Mouse (Mus musculus) cerebellum, postnatal 4 days (tissue): ENCODE measurements around the gene BC017158.

Experiments used
- DNase-seq, 2 experiments: peaks; one replicate each; pipeline ENCODE4 v3.0.0; 2022; ENCODE audit warnings: low spot score in 2 of 2, mixed read lengths in 1 of 2

The BC017158 gene

DNA sequence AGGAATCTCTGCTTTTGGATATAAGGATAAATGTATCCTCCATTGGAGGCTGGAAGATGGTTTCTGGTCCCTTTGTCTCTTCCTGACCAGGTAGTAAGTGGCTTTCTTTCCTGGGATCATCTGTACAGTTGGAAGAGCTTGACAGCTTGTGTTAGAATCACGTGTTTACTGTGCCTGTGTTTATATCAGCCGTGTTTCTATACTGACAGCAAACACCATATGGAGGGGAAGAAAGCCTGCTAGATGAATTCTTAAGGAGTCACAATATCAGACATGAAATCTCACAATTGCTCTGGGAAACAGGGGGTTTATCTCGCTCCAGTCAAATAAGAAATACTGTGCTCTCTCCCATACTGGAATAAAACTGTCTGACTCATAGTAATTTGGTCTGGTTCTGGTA lies 11.2 kb upstream of the BC017158 start:
- no peak for DNase-seq

DNA sequence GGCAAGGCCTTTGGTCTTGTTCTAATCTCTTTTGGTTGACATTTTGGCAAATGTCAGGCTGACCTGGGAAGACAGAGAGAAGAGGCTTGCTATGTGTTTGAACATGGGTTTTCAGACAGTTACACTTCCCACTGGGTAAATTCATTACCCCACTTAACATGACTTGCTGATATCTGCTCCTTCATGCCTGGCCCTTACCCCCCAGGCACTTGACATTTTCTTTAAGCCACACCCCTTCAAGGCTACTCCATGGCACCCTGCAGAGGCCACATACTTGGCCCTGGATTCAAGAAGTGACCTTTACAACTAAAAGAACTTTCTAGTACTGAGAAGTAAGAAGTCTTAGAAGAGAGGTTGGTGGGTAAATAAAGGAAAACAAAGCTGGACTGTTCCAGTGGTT lies 9.9 kb upstream of the BC017158 start:
- no peak for DNase-seq

DNA sequence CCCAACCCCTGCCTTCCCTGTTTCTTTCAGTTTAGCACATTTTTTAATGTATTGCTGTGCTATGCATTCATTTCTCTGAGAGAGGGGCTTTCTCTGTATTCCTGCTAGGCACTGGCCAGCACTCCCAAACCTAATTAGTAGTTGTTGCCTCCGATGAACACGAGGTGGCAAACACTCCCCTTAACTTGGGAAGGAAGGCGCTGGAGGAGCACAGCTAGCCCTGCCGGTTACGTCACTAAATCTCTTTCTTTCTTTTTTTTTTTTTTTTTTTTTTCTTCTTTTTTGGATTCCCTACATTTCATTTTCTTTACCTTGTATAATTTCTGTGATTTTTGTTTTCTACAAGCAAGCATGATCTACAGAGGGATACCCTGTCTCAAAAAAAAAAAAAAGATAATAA lies 6.9 kb upstream of the BC017158 start:
- DNase-seq, result peak in 1 of 2 experiments; percentile 47

DNA sequence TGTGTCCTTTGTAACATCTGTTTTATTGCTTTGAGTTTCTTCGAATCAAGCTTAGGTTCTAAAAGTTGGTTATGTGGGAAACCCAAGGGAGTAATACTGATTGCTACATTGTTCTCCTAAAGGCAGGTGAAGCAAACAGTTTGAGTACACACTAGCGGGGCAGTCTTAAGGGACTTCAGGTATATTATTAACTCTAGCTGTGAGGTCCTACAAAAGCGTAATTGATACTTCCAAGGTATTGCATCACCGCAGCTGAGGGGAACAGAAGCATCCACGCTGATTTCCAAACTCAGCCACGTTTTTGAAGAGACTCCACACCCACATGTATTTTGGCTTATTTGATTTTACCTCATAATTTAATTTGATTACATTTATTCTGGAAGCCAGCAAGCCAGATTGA lies 6.2 kb upstream of the BC017158 start:
- no peak for DNase-seq

DNA sequence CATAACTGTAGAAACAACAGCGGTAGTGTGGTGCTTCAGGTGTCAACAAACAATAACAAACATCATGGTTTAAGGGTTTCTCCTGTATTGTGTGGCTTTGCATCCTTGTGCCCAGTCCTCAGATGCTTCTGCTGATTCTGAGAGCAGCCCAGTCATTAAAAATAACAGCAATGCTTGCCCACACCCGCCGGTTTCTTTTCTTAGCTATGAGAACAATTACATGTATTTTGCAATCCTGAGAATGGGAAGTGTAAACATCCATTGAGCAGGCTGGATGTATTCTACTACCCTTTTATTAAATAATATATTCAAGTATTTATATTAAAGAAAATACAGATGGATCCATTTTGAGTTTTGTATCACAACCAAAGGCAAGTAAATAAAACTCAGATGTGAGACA lies 4.2 kb upstream of the BC017158 start:
- no peak for DNase-seq

DNA sequence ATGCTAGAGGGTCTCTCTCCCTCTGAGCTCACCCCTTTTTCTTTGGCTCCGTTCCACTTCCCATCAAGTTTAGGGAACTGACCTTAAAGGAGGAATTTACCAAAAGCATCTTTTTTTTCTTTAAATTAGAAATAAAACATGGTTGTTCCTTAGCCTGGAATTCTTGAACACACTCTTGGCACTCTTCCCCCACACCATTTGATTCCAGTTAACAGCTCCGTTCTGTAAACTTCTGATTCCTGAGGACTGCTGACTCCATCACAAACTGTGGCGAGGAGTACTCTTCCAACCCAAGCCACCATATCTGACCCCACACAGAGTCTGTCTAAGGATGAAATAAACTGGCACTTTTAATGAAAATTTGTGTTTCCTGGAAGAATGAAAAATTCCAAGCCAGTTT lies 3.0 kb upstream of the BC017158 start:
- no peak for DNase-seq

DNA sequence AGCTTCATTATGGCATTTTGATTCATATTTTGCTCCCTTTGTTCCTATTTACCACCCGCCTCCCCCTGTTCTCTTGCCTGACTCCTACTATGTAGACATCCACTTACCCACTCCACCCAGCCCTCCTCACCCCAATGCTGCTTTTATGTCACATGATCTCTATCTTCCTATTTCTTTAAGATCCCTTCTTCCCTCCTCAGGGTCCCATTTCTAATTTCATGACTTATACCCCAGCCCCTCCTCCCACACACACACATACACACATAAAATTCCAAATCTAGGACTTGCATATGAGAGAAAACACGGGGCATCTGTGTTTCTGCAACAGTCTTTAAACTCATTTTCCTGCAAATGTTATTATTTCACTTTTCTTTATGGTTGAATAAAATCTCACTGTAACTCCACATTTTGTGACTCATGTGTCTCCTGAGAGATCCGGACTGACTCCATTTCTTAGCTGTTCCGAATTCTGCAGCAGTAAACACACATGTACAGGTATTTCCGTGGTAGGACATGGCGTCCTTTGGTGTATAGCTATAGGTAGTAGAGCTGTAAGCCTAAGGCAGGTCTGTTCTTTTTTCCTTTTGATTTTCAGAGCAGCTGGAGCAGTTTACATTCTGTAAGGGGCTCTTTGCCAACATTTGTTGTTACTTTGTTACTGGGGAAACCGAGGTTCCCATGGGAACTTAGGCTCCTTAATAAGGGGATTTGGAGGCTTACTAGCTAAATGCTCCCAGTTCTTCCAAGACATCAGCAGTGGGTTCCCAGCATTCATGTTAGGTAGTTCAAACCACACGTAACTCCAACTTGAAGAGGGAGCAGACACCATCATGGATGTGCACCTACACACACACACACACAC lies 742 bp upstream of the BC017158 start:
- no peak for DNase-seq

DNA sequence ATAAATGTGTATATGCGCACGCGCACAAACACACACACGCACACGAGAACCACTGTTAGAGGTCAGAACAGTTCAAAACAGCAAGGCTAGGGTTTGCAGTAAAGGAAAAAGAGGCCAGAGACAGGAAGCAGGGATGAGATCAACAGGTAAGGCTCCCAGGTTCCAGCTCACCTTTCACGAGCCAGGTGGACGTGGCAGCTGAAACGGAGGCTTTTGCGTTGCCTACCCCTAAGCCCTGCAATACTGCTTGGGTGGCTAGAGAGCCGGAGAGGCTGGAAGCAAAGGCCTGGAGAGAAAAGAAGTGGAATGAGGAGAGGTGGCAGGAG lies 716 bp downstream of the BC017158 start:
- no peak for DNase-seq

DNA sequence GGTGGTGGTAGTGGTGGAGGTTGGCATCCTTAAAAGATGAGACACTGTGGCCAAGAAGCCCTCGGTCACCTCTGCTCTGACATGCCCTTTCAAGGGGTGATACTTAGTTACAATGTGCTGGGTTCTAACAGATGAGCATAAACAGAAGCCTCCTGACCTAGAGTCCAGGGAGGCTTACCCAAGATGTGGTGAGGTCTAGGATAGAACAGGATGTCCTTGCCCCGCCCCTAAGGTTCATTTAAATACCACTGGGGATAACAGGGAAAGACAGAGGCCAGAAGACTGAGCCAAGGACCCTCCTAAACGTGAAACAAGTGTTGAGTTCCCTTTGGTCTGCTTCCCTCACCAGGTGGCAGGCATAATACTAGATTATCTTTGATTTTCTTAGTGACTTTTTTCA lies 1.5 kb downstream of the BC017158 start:
- no peak for DNase-seq

DNA sequence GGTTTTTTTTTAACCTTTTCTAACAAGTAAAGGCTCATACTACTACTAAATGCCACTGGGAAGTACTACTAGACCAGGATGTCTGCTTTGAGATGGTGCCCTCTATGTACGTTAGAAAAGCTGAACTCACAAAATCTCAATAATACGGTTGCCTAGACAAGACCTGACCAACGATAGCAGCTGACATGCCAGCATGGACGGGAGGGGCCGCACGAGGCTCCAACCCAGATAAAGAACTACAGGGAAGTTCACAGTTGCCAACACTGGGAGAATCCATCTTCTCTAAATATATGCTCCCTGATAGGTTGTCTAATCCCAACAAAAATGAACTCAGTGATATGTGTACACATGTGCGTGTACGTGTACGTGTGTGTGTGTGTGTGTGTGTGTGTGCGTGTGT lies 3.2 kb downstream of the BC017158 start:
- DNase-seq, result no peak

DNA sequence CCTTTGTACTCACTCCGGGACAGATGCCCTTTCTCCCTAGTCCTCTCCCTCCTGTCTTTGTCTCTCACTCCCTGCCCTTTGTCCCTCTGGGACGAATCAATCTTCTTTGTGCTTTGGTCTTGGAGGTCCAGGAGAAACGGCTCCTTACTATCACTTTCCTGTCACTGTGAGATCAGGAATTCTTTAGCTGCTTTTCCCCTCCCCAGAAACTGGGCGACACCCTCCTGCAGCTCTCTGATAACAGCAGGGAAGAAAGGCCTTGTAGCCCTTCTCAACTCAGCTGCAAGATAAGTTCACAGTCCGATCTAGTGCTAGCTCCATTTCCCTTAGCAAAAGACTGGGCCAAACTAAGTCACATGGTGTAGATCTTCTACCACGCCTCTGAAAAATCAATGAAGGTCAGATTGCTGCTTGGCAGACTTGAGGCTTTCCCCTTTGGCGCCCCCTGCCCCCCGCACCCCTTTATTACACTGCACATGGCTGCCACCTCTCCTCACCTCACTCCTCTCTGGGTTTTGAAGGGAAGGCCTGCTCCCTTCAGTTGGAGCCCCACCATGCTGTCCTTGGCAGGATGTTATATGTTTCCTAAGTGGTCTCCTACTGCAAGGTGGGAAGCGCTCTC lies 8.9 kb downstream of the BC017158 start:
- DNase-seq, result no peak

DNA sequence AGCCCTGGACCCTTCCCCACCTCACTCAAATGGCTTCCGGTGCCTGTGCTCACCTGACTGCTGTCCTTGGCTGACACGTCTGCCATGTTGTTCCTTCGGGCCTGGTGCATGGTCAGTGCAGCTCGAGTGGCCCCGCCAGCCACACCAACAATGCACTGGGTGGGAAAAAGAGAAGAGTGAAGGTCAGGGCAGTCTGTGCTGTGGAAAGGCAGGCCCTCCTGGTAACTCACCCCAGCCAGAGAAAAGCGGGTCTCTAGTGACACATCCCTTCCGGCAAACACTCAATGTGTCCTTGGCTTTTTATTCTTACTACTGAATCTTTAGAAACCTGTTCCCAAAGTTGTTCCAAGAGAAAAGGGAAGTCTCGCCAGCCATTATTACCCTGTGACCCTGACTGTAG lies 12.9 kb downstream of the BC017158 start:
- no peak for DNase-seq

GRCm38 (mm10) chr7:128284047-128284446 lies 13.9 kb downstream of the BC017158 start:
- DNase-seq, result no peak

DNA sequence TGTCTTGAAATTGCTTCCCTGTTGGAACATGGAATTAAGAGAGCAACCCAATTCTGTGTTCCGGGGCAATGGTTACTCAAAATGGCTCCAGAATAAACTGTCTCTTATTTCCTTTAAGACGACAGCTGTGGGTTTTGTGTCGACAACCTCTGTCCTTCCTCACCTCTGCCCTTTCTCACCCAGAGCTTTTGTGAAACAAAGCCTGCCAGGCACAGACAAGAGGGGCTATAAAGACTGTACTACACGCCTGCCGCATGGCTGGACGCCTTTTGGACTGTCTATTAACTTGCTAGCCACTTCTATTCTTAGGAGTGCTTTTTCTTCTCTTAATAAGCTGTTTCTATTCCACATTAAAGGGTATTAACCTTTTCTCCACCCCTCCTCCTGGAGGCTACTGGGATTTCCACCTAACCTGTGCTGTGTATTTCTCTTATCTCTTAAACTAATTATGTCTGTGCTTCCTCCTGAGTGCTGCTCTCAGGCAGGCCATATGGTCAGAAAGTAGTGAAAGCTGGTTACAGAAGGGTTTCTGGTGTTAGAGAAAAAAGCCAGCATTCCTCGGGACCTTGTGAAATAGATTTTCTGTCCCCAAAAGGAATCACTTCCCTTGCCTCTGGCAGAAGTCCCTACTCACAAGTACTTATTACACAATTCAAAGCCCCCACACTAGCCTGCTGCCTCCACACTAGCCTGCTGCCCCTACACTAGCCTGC lies 15.3 kb downstream of the BC017158 start:
- no peak for DNase-seq

DNA sequence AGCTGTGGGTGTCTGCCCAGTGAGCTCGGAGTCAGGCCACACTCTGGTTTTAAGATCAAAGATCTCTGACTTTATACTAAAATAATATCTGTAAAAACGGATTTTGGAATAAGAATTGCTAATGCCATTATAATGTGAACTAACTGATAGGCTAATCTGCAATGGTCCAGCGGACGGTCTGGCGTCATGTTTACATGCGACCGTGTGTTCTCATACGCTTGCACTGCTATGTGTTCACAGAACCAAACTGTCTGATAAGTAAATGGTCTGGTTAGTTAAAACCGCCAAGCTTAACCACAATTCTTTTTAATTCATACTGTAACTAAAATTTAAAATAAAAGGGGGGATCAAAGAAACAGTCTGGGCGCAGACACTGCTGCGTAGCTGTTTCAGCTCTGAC lies 16.2 kb downstream of the BC017158 start:
- no peak for DNase-seq

DNA sequence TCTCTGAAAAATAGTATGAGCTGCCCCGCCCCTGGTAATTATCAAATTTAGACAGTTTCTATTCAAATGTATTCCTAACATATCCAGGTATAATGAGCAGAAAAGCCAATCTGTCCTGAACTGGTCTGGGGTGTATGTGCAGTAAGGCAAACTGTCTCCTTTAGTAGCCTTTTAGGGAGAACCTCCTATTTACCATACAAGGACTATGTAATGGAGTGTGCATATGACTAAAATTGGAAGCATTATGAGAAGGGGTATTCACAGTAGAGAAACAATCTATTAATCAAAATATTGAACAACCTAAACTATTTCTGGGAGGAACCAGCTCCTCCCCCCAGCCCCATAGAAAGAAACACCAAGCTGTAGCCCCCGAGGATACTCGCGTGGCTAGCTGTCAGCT lies 18.2 kb downstream of the BC017158 start:
- no peak for DNase-seq

DNA sequence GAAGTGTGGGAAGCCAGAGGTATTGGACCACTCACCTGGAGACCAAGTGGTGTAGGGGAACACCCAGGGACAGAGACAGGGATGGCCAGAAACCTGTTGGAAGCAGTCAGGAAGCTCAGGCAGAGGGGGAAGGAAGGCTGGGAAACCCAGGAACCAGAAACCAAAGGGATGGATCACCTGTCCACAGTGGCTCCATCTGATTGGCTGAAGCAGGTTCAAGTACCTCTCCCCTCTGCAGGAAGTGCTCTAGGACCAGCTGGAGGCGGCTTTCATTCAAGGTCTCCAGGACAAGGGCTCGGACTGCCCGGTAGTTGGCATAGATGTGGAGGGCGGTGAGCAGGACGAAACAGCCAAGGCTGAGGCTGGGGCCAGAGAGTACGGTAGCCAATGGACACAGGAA lies 21.9 kb downstream of the BC017158 start:
- DNase-seq, result no peak

- DNase-seq, result no peak
These were observed 26.5 kb downstream of the BC017158 start for GRCm38 (mm10) chr7:128271496-128271895.

GRCm38 (mm10) chr7:128270431-128270850 lies 27.5 kb downstream of the BC017158 start:
- DNase-seq, result no peak

GRCm38 (mm10) chr7:128267813-128268212 lies 30.2 kb downstream of the BC017158 start:
- DNase-seq, result no peak

GRCm38 (mm10) chr7:128267391-128267790 lies 30.6 kb downstream of the BC017158 start:
- no peak for DNase-seq

DNA sequence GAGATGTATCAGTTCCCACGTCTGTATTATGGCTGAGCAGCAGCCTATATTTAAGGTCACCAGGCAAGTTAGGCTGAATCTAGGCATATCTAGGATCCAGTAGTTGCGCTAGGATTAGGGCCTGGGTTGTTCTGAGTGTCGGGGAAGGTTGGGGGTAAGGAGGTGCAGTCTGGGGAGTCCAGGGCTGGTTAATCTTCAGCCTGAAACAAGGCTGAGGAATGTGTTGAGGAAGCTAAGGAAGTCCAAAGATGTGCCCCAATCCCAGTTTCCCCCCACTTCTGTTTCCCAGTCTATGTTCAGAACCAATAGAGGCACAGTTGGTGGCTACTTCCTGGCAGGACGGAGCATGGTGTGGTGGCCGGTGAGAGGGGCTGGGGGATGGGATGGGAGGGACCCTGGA lies 31.9 kb downstream of the BC017158 start:
- no peak for DNase-seq

GRCm38 (mm10) chr7:128265411-128265810 lies 32.6 kb downstream of the BC017158 start, which contains the start of gene Slc5a2:
Gene Slc5a2, plus strand, starts transcription at chr7:128265657.
- DNase-seq, result no peak
